Mouse (Mus musculus) limb, embryonic 15.5 days (tissue): ENCODE data around the gene Dennd5a. TPM values are rescaled to one million over a fixed set of nuclear protein-coding genes. Genes with fewer than 3 reads are reported as not detected.

ENCODE experiments used
- ATAC-seq: fragments of 200-750 bp; cut with Nextera tagmentation; 2 replicates; pipeline ENCODE4 v1.8.0; 2017; ENCODE audit warnings: low read depth, moderate TSS enrichment; ENCODE audit not compliant: insufficient number of reproducible peaks, low FRiP score, low TSS enrichment
- H3K27ac ChIP-seq: fragments of 300-500 bp; sonication (generic); 2 replicates; pipeline ENCODE4 v1.5.1; 2015; ENCODE audit warnings: moderate library complexity, mild to moderate bottlenecking, inconsistent platforms
- H3K27me3 ChIP-seq: fragments of 300-500 bp; sonication (generic); 2 replicates; pipeline ENCODE4 v1.6.1; 2015; ENCODE audit warnings: inconsistent platforms
- H3K36me3 ChIP-seq: fragments of 300-500 bp; sonication (generic); 2 replicates; pipeline ENCODE4 v1.6.1; 2015; ENCODE audit warnings: inconsistent platforms
- H3K4me1 ChIP-seq: fragments of 300-500 bp; sonication (generic); 2 replicates; pipeline ENCODE4 v1.6.1; 2015; ENCODE audit warnings: inconsistent platforms
- H3K4me2 ChIP-seq: fragments of 300-500 bp; sonication (generic); 2 replicates; pipeline ENCODE4 v1.6.1; 2015; ENCODE audit warnings: mild to moderate bottlenecking, inconsistent platforms
- H3K4me3 ChIP-seq: fragments of 300-500 bp; sonication (generic); 2 replicates; pipeline ENCODE4 v1.5.1; 2015; ENCODE audit warnings: mild to moderate bottlenecking, inconsistent platforms
- H3K9ac ChIP-seq: fragments of 300-500 bp; sonication (generic); 2 replicates; pipeline ENCODE4 v1.6.1; 2015; ENCODE audit warnings: inconsistent platforms
- H3K9me3 ChIP-seq: fragments of 300-500 bp; sonication (generic); 2 replicates; pipeline ENCODE4 v1.6.1; 2016; ENCODE audit warnings: inconsistent platforms
- WGBS: fragments of 180-500 bp; shearing (Covaris S2); methylation state at CpG from one replicate; pipeline ENCODE4 v1.1.7; 2015; 5-methylcytosine and 5-hydroxymethylcytosine counted together
- polyA plus RNA-seq: library from polyadenylated mRNA; unstranded; fragments of >200 nt; fragmentation: Nextera tagmentation; extraction: Ambion mirVana; gene quantifications from 2 replicates; pipeline ENCODE4 v1.2.1, GENCODE M21; 2015

Gene Dennd5a
- polyA plus RNA-seq, 1 experiment from 2014 or later, result 34.7 TPM

DNA sequence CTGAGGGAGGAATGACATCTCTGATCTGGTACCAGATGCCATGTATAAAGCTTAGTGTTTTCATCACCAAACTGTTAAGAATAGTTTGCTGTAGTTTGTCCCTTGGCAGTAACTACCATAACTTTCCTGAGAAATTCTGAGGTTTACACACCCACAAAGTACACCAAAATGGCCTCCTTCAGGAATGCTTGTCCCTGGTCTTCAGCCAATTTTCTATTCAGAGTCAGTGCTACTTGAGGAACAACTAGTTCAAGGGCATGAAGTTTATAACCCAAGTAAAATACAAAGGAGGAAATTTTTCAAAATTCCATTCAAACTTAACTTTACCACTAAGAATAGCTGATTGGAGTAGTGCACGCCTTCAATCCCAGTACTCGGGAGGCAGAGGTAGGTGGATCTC lies 54.1 kb downstream of the Dennd5a start:
- H3K4me3 ChIP-seq, result no peak overlapping the region
- no peaks in the 10 kb centered on the region for H3K4me1 ChIP-seq
- 95% methylated on average over 2 of the region's 2 CpGs for WGBS
- no peaks in the 10 kb centered on the region for H3K27me3 ChIP-seq
- H3K36me3 ChIP-seq, result peaks cover 90% of the 10 kb centered on the region
- H3K9me3 ChIP-seq, result no peaks in the 10 kb centered on the region
- ATAC-seq, result no peak
- no peak overlapping the region for H3K4me2 ChIP-seq
- no peak overlapping the region for H3K9ac ChIP-seq
- H3K27ac ChIP-seq, result no peak overlapping the region

DNA sequence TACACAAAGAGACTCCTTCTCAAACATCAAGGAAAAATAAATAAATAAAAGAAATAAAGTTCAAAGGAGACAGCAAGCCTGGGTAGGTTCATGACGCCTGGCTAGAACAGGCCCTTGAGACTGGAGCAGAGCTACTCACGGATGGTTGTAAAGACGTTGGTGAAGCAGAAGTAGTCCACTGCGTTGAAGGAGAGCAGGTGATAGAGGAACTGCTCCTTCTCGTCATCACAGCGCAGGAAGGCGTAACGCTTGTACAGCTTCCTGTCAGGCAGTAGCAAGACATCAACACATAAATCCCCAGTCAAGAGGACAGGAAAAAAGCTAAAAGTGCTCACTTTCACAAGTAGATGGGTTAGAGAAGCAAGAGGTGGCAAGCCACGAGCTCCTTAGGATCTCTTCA lies 59.3 kb downstream of the Dennd5a start:
- H3K27me3 ChIP-seq, result no peaks in the 10 kb centered on the region
- H3K27ac ChIP-seq, result no peak overlapping the region
- 83% methylated on average over 9 of the region's 9 CpGs for WGBS
- no peak for ATAC-seq
- H3K9ac ChIP-seq, result no peak overlapping the region
- H3K4me1 ChIP-seq, result no peaks in the 10 kb centered on the region
- H3K4me3 ChIP-seq, result no peak overlapping the region
- peaks cover 98% of the 10 kb centered on the region for H3K36me3 ChIP-seq
- H3K4me2 ChIP-seq, result no peak overlapping the region
- no peaks in the 10 kb centered on the region for H3K9me3 ChIP-seq

DNA sequence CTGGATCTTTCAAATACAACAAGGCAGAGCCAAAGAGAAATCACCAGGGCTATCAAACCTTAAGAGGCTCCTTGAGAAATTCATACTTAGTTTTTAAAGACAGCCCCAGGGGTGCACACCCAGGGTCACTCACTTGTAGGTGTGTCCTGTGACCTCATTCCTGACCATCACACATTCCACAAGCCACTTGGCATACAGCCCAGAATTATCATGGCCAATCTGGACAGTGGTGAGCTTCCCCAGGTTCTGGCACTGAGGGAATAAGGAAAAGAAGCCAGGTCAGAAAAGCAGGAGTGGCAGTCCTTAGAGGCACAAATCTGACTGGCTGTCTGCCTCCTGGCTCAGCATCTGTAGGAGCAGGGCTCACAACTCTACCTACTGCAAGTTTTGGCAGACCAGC lies 61.4 kb downstream of the Dennd5a start:
- Histone ChIP-seq H3K4me2 (no peak overlapping the region), H3K36me3 (peaks cover 98% of the 10 kb centered on the region), H3K4me3 (no peak overlapping the region), H3K9me3 (no peaks in the 10 kb centered on the region), H3K9ac (no peak overlapping the region), H3K27ac (no peak overlapping the region), H3K27me3 (no peaks in the 10 kb centered on the region), H3K4me1 (no peaks in the 10 kb centered on the region)
- ATAC-seq, result no peak

DNA sequence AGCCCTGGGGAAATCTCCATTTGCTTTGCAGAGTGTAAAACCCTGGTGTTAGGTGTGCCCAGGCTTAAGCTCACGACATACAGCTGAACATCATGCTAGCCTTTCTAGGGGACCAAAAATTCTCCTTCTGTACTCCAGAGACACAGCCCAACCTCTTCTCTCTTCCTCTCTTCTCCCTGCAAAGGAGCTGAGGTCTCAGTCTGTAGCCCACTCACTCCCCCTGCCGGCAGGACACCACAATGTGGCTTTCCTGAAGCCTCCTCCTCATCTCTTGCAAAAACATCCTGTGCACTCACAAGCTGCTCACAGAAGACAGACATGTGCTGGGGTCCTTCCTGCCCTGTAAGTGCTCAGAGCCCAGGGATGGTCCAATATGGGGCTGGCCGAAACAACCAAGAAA lies 67.7 kb downstream of the Dennd5a start:
- Histone ChIP-seq H3K4me1 (no peaks in the 10 kb centered on the region; the same call in 1 of the 2 replicates), H3K4me2 (no peak overlapping the region), H3K4me3 (no peak overlapping the region), H3K36me3 (peaks cover 62% of the 10 kb centered on the region), H3K9me3 (no peaks in the 10 kb centered on the region), H3K9ac (no peak overlapping the region), H3K27ac (no peak overlapping the region), H3K27me3 (no peaks in the 10 kb centered on the region)
- ATAC-seq, result no peak
- 45% methylated on average over 3 of the region's 3 CpGs for WGBS

DNA sequence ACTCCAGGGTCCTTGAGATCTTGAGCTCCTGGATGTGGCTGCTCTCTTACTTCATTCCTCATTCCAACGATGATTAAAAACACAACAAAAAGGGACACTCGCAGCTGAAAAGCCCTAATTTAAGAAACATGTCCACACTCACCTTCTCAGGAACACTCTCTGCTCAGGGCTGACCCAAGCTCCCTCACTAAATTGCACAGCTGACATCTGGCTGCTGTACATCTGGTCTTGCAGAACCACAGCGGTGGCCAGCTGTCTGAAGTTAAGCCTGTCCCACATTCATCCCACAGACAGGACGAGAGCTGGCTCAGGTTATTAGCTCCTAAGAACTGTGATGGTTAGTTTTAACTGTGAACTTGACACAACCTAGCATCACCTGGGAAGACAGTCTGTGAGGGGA lies 68.5 kb downstream of the Dennd5a start:
- H3K4me3 ChIP-seq, result no peak overlapping the region
- H3K9me3 ChIP-seq, result no peaks in the 10 kb centered on the region
- H3K9ac ChIP-seq, result no peak overlapping the region
- no peaks in the 10 kb centered on the region for H3K27me3 ChIP-seq
- 61% methylated on average over 4 of the region's 4 CpGs for WGBS
- peaks cover 60% of the 10 kb centered on the region for H3K36me3 ChIP-seq
- H3K4me2 ChIP-seq, result no peak overlapping the region
- no peak for ATAC-seq
- no peak overlapping the region for H3K27ac ChIP-seq
- H3K4me1 ChIP-seq, result no peaks in the 10 kb centered on the region; the same call in 1 of the 2 replicates

DNA sequence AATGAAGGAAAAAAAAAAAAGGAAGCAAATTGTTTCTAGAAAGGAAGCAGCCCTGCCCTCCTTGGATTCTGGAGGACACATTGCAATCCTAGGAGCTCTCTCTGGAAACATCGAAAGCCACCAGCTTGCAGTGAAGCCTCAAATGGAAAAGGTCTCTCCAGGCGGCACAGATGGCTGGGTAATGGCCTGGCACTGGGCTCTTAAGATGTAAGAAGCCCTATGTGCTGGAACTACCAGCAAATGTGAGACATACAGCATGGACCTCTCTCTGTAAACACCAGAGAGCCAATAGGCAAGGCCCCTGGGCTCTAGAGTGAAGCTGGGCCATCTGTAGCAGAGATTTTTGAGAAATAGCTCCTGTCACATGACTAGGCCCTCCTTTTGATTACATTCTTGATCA lies 70.0 kb downstream of the Dennd5a start:
- H3K4me1 ChIP-seq, result no peaks in the 10 kb centered on the region; the same call in 1 of the 2 replicates
- H3K27me3 ChIP-seq, result no peaks in the 10 kb centered on the region
- H3K9me3 ChIP-seq, result no peaks in the 10 kb centered on the region
- no peak overlapping the region for H3K4me2 ChIP-seq
- H3K4me3 ChIP-seq, result no peak overlapping the region
- no peak for ATAC-seq
- WGBS, result 84% methylated on average over 2 of the region's 2 CpGs
- peaks cover 47% of the 10 kb centered on the region for H3K36me3 ChIP-seq
- no peak overlapping the region for H3K27ac ChIP-seq
- no peak overlapping the region for H3K9ac ChIP-seq

DNA sequence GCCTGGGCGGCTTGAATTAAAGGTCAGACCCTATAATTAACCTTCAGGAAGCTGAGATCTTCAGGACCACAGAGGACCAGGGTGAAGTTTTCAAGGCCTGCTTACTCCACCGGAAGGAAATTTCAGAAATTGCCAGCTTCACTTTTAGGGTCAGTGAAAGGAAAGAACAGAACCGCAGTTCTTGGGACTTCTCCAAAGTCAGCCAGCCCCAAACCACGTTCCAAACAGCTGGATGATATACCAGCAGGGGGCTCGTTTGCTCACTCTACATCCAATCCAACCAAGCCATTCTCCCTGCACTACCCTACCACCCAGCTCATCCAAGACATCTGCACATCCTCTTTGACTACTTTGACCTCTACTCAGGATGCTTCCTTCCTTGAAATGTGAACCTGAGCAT lies 71.0 kb downstream of the Dennd5a start:
- H3K4me3 ChIP-seq, result no peak overlapping the region
- no peaks in the 10 kb centered on the region; the same call in 1 of the 2 replicates for H3K4me1 ChIP-seq
- H3K4me2 ChIP-seq, result no peak overlapping the region
- no peak overlapping the region for H3K9ac ChIP-seq
- ATAC-seq, result no peak
- H3K27me3 ChIP-seq, result no peaks in the 10 kb centered on the region
- H3K9me3 ChIP-seq, result no peaks in the 10 kb centered on the region
- peaks cover 37% of the 10 kb centered on the region for H3K36me3 ChIP-seq
- no peak overlapping the region for H3K27ac ChIP-seq
- 60% methylated on average over 5 of the region's 5 CpGs for WGBS

DNA sequence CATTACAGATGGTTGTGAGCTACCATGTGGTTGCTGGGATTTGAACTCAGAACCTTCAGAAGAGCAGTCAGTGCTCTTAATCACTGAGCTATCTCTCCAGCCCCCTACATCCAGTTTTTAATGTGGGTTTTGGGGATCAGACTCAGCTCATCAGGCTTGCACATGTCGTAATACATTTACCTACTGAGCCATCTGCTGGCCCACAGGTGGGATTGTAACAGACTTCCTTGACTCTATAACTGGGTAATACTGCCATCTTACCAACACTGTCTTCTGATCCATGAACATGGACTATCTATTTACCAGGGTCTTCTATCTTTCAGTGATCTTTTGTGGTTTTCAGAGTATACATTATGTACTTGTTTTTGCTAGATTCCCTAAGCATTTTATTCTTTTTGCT lies 74.0 kb downstream of the Dennd5a start:
- no peak overlapping the region for H3K27ac ChIP-seq
- no peak for ATAC-seq
- H3K4me3 ChIP-seq, result no peak overlapping the region
- no peaks in the 10 kb centered on the region; the same call in 1 of the 2 replicates for H3K4me1 ChIP-seq
- H3K27me3 ChIP-seq, result no peaks in the 10 kb centered on the region
- no peaks in the 10 kb centered on the region for H3K9me3 ChIP-seq
- 97% methylated on average over 1 of the region's 1 CpGs for WGBS
- H3K4me2 ChIP-seq, result no peak overlapping the region
- H3K9ac ChIP-seq, result no peak overlapping the region
- H3K36me3 ChIP-seq, result peaks cover 16% of the 10 kb centered on the region

DNA sequence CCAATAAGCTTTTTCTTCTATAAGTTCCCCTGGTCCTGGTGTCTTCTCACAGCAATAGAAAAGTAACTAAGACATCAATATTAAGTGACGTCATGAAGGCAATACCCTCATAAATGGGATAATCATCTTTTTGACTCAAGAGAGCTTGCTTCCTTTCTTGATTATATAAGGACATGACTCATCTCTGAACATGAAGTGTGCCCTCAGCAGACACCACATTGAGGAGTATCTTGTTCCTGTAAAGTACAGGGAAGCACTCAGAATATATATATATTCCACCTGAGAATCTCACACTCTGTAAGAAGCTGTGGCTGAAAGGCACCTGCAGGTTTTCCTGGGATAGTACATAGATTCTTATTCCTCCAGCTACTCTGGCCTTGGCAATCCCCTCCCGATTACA lies 77.7 kb downstream of the Dennd5a start:
- H3K4me2 ChIP-seq, result no peak overlapping the region
- H3K27ac ChIP-seq, result no peak overlapping the region
- H3K36me3 ChIP-seq, result peaks cover 6% of the 10 kb centered on the region; the same call in 1 of the 2 replicates
- H3K27me3 ChIP-seq, result no peaks in the 10 kb centered on the region
- H3K4me1 ChIP-seq, result peaks cover 4% of the 10 kb centered on the region; the same call in 1 of the 2 replicates
- H3K9me3 ChIP-seq, result no peaks in the 10 kb centered on the region
- no peak overlapping the region for H3K4me3 ChIP-seq
- no peak overlapping the region for H3K9ac ChIP-seq
- 82% methylated on average over 2 of the region's 2 CpGs for WGBS
- no peak for ATAC-seq

DNA sequence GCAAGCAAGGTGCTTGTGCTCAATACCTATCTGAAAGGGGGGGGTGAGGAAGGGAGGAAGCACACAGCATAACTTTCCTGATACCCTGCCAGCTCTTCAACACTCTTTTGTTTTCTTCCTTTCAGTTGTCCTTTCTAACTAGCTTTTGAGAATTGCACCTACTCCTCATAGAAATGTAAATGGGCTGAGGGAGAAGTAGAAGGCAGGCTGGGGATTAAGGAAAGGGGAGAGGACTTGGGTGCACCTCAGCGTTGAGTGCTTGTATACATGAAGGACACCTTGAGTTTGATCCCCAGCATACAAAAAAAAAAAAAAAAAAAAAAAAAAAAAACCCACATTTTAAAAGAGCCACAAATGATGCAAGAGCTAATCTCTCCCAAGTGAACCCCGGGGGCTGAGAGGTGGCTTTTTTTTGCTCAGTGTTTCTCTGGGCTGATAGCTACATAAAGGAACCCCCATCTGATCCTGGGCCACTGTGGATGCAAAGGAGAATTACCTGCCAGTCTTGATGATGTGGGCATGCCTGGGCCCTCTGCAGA lies 78.6 kb downstream of the Dennd5a start:
- Histone ChIP-seq H3K4me3 (no peak overlapping the region), H3K27ac (no peak overlapping the region), H3K9me3 (no peaks in the 10 kb centered on the region), H3K9ac (no peak overlapping the region), H3K4me2 (no peak overlapping the region), H3K36me3 (0 out of 2 replicates have a peak, but pooled peaks cover under 1% of the 10 kb centered on the region), H3K27me3 (no peaks in the 10 kb centered on the region), H3K4me1 (peaks cover 4% of the 10 kb centered on the region; the same call in 1 of the 2 replicates)
- ATAC-seq, result no peak
- WGBS, result 58% methylated on average over 2 of the region's 2 CpGs

DNA sequence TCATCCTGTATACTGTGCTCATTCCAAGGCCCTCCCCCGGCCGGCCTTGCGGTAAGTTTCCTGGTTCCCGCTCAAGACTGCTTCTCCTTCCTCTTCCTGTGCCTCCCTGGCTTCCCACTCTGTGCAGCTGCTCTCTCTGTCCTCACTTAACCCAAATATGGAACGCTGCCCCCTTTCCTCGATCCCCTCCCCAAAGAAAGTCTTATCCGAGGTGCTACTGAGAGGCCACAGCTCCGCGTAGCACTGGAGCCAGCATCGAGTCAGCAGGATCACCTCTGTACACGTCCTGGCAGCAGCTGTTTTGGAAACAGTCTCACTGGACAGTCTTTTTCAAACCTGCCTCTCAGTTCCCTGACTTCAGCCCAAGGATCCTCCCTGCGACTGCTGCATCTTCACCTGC lies 81.1 kb downstream of the Dennd5a start:
- WGBS, result 50% methylated on average over 12 of the region's 12 CpGs
- no peaks in the 10 kb centered on the region for H3K27me3 ChIP-seq
- no peak overlapping the region for H3K4me3 ChIP-seq
- ATAC-seq, result no peak
- peaks cover 4% of the 10 kb centered on the region; the same call in 1 of the 2 replicates for H3K4me1 ChIP-seq
- H3K9me3 ChIP-seq, result no peaks in the 10 kb centered on the region
- H3K9ac ChIP-seq, result no peak overlapping the region
- no peak overlapping the region for H3K27ac ChIP-seq
- H3K36me3 ChIP-seq, result no peaks in the 10 kb centered on the region
- no peak overlapping the region for H3K4me2 ChIP-seq

DNA sequence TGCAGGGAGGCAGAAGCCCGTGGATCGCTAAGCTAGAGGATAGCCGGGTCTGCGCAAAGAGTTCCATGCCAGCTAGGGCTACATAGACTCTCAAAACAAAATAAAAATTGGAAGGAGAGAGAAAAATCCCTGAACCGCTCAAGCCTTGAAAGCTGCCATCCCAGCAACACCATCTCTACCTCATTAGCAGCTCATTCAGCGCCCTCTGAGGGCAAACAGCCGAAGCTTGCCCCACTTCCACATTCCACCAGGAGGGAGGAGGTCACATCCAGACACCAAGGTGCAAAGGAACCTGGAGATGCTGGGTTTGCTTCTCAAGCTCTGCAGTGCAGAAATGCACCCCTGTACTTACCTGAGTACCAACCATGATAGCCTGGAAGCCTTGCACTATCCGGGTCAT lies 84.2 kb downstream of the Dennd5a start:
- Histone ChIP-seq H3K4me3 (no peak overlapping the region), H3K4me2 (no peak overlapping the region), H3K36me3 (no peaks in the 10 kb centered on the region), H3K9ac (no peak overlapping the region), H3K27me3 (no peaks in the 10 kb centered on the region), H3K9me3 (no peaks in the 10 kb centered on the region), H3K4me1 (peaks cover 4% of the 10 kb centered on the region; the same call in 1 of the 2 replicates), H3K27ac (no peak overlapping the region)
- ATAC-seq, result no peak
- 55% methylated on average over 8 of the region's 8 CpGs for WGBS

DNA sequence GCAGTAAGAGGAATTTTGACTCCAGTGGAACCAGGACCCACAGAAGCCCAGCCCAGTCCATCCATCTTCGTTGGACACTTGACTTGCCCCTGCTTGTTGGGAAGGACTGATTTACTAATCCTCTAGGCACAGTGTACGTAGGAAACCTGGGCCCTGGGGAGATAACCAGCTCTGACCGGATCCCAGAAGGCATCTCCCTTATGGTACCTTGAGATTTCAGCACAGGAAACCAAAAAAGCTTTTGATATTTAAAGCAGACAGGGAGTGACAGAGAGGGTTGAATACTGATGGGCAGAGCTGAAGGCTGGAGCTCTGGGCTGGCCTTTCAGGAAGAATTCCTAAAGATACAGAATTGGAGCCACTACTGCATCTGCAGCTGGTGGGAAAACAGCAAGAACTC lies 84.7 kb downstream of the Dennd5a start:
- Histone ChIP-seq H3K9me3 (no peaks in the 10 kb centered on the region), H3K36me3 (no peaks in the 10 kb centered on the region), H3K4me2 (no peak overlapping the region), H3K4me1 (peaks cover 4% of the 10 kb centered on the region; the same call in 1 of the 2 replicates), H3K4me3 (no peak overlapping the region), H3K27me3 (no peaks in the 10 kb centered on the region), H3K27ac (no peak overlapping the region), H3K9ac (no peak overlapping the region)
- no peak for ATAC-seq
- 47% methylated on average over 3 of the region's 3 CpGs for WGBS
